Mouse (Mus musculus): ENCODE data around the gene Mtcl1. TPM values are rescaled to one million over a fixed set of nuclear protein-coding genes. Genes with fewer than 3 reads are reported as not detected.

Gene Mtcl1
- polyA plus RNA-seq, 1 experiment from 2014 or later: 1.7 TPM

DNA sequence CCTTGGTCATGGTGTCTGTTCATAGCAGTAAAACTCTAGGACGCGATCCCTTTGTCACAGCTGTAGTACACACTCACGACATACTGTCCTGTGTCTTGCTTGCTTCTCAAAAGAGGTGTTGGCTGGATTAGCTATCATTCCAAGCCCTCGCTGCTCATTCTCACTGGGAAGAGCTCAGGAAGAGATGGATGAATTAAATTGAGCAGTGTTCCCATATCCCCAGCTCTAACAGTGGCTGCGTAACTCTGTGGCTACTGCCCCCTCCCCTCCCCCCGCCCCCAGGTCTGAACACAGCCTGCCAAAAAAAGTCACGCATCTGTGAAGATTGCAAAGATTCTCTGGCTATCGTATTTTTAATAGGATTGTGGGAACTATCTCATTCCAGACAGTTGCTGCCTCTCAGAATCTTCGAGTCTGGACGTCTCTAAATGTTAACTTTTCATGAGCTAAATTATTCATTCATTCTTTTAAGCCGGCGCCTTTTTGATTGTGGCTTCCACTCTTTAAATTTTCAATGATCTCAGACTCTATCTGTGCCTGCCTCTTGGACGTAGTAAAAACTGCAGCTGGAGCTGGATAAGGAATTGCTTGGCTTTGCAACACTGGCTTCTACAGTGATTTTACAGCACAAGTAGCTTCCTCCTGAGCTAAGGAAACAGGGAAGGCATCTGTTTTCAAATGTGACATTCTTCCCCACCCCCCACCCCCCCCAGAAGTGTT lies 134.8 kb downstream of the Mtcl1 start:
- H3K4me2 ChIP-seq: no peak overlapping the region
- no peak overlapping the region for H3K4me3 ChIP-seq (ENCODE audit: low read depth, low read length)
- H3K27ac ChIP-seq (ENCODE audit: low read depth, low read length): no peak overlapping the region
- no peaks in the 10 kb centered on the region for H3K36me3 ChIP-seq (ENCODE audit: control insufficient read depth, insufficient read depth, low read length)
- WGBS: 61% methylated on average over 13 of the region's 13 CpGs
- no peaks in the 10 kb centered on the region for H3K27me3 ChIP-seq (replicated peaks; ENCODE audit: control insufficient read depth, insufficient read depth, low read length)
- H3K9me3 ChIP-seq (ENCODE audit: control insufficient read depth, low read length): no peaks in the 10 kb centered on the region
- no peak for ATAC-seq (replicated peaks; ENCODE audit: low FRiP score)
- DNase-seq (ENCODE audit: low spot score): no peak
- H3K9ac ChIP-seq (ENCODE audit: low read depth, low read length): no peak overlapping the region
- H3K4me1 ChIP-seq (replicated peaks; ENCODE audit: control insufficient read depth, insufficient read depth, low read length): no peaks in the 10 kb centered on the region

DNA sequence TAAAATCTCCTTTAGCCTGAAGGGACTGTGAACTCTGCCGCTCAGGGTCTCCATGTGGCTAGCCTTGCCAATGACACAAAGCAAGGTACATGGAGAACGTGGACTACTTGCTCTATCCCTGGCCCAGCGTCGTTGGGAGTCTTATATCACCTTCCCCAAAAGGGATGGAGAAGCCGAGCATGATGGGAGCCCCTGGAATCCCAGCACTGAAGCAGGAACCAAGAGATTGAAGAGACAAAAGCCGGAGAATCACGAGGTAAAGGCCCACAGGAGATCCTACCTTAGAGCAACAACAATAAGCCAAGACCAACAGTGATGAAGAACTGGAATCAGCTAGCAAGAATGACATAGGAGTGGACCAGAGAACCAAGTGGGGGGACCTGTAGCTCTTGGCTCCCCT lies 147.6 kb downstream of the Mtcl1 start:
- ATAC-seq (replicated peaks; ENCODE audit: low FRiP score) (no peak), DNase-seq (ENCODE audit: low spot score) (no peak)
- Histone ChIP-seq H3K9me3 (ENCODE audit: control insufficient read depth, low read length) (no peaks in the 10 kb centered on the region), H3K27ac (ENCODE audit: low read depth, low read length) (no peak overlapping the region), H3K4me1 (replicated peaks; ENCODE audit: control insufficient read depth, insufficient read depth, low read length) (no peaks in the 10 kb centered on the region), H3K4me3 (ENCODE audit: low read depth, low read length) (no peak overlapping the region), H3K36me3 (ENCODE audit: control insufficient read depth, insufficient read depth, low read length) (no peaks in the 10 kb centered on the region), H3K27me3 (replicated peaks; ENCODE audit: control insufficient read depth, insufficient read depth, low read length) (no peaks in the 10 kb centered on the region), H3K9ac (ENCODE audit: low read depth, low read length) (no peak overlapping the region), H3K4me2 (no peak overlapping the region)
- WGBS: 82% methylated on average over 7 of the region's 7 CpGs

DNA sequence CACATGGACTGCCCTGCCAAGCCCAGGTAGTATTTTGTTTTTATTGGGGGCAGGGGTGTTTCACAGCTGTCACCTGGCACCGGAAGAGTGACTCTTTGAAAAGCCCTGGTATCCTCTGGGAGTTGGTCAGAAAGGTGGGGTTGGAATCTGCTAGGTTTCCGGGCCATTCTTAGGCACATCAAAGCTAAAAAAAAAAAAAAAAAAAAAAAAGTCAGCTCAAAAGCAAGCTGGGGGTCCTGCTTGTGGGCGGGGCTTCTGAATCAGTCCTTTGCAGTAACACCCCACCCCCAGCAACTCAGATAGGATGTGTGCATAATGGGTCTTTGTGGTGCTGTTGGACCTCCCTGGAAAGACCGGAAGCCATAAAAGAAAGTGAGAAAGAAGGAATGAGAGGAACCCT lies 148.3 kb downstream of the Mtcl1 start:
- Histone ChIP-seq H3K27me3 (replicated peaks; ENCODE audit: control insufficient read depth, insufficient read depth, low read length) (no peaks in the 10 kb centered on the region), H3K36me3 (ENCODE audit: control insufficient read depth, insufficient read depth, low read length) (no peaks in the 10 kb centered on the region), H3K4me3 (ENCODE audit: low read depth, low read length) (no peak overlapping the region), H3K27ac (ENCODE audit: low read depth, low read length) (no peak overlapping the region), H3K9ac (ENCODE audit: low read depth, low read length) (no peak overlapping the region), H3K9me3 (ENCODE audit: control insufficient read depth, low read length) (no peaks in the 10 kb centered on the region), H3K4me2 (no peak overlapping the region), H3K4me1 (replicated peaks; ENCODE audit: control insufficient read depth, insufficient read depth, low read length) (no peaks in the 10 kb centered on the region)
- ATAC-seq (replicated peaks; ENCODE audit: low FRiP score) (no peak), DNase-seq (ENCODE audit: low spot score) (no peak)
- 67% methylated on average over 4 of the region's 4 CpGs for WGBS

DNA sequence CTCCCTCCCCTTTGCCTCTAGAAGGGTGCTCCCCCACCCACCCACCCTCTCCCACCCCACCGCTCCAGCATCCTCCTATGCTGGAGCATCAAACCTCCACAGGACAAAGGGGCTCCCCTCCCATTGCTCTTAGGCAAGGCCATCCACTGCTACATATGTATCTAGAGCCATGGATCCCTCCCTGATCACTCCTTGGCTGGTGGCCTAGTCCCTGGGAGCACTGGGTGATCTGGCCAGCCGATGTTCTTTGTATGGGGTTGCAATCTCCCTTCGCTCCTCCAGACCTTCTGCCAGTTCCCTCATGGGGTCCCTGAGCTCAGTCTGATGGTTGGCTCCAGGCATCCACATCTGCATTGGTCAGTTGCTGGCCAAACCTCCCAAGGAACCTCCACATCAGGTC lies 151.8 kb downstream of the Mtcl1 start:
- H3K9ac ChIP-seq (ENCODE audit: low read depth, low read length): no peak overlapping the region
- ATAC-seq (replicated peaks; ENCODE audit: low FRiP score) (no peak), DNase-seq (ENCODE audit: low spot score) (no peak)
- H3K27ac ChIP-seq (ENCODE audit: low read depth, low read length): no peak overlapping the region
- H3K4me2 ChIP-seq: no peak overlapping the region
- whole genome bisulfite sequencing: 76% methylated on average over 3 of the region's 3 CpGs
- H3K4me1 ChIP-seq (replicated peaks; ENCODE audit: control insufficient read depth, insufficient read depth, low read length): no peaks in the 10 kb centered on the region
- H3K27me3 ChIP-seq (replicated peaks; ENCODE audit: control insufficient read depth, insufficient read depth, low read length): no peaks in the 10 kb centered on the region
- no peaks in the 10 kb centered on the region for H3K36me3 ChIP-seq (ENCODE audit: control insufficient read depth, insufficient read depth, low read length)
- no peak overlapping the region for H3K4me3 ChIP-seq (ENCODE audit: low read depth, low read length)
- H3K9me3 ChIP-seq (ENCODE audit: control insufficient read depth, low read length): no peaks in the 10 kb centered on the region

GRCm38 (mm10) chr17:66293581-66293980 lies 156.0 kb downstream of the Mtcl1 start:
- Histone ChIP-seq H3K4me1 (replicated peaks; ENCODE audit: control insufficient read depth, insufficient read depth, low read length) (no peaks in the 10 kb centered on the region), H3K4me2 (no peak overlapping the region), H3K9me3 (ENCODE audit: control insufficient read depth, low read length) (peaks cover 3% of the 10 kb centered on the region; the same call in 1 of the 2 replicates), H3K4me3 (ENCODE audit: low read depth, low read length) (no peak overlapping the region), H3K27ac (ENCODE audit: low read depth, low read length) (no peak overlapping the region), H3K27me3 (replicated peaks; ENCODE audit: control insufficient read depth, insufficient read depth, low read length) (no peaks in the 10 kb centered on the region), H3K36me3 (ENCODE audit: control insufficient read depth, insufficient read depth, low read length) (no peaks in the 10 kb centered on the region), H3K9ac (ENCODE audit: low read depth, low read length) (no peak overlapping the region)
- no peak for ATAC-seq (replicated peaks; ENCODE audit: low FRiP score)
- 85% methylated on average over 4 of the region's 4 CpGs for WGBS
- DNase-seq (ENCODE audit: low spot score): no peak

GRCm38 (mm10) chr17:66289894-66290293 lies 159.7 kb downstream of the Mtcl1 start:
- no peak overlapping the region for H3K4me3 ChIP-seq (ENCODE audit: low read depth, low read length)
- no peak for DNase-seq (ENCODE audit: low spot score)
- H3K9me3 ChIP-seq (ENCODE audit: control insufficient read depth, low read length): peaks cover 3% of the 10 kb centered on the region; the same call in 1 of the 2 replicates
- H3K27ac ChIP-seq (ENCODE audit: low read depth, low read length): no peak overlapping the region
- no peaks in the 10 kb centered on the region for H3K4me1 ChIP-seq (replicated peaks; ENCODE audit: control insufficient read depth, insufficient read depth, low read length)
- no peaks in the 10 kb centered on the region for H3K36me3 ChIP-seq (ENCODE audit: control insufficient read depth, insufficient read depth, low read length)
- no peak overlapping the region for H3K9ac ChIP-seq (ENCODE audit: low read depth, low read length)
- H3K27me3 ChIP-seq (replicated peaks; ENCODE audit: control insufficient read depth, insufficient read depth, low read length): no peaks in the 10 kb centered on the region
- H3K4me2 ChIP-seq: no peak overlapping the region
- ATAC-seq (replicated peaks; ENCODE audit: low FRiP score): no peak
- WGBS: 79% methylated on average over 4 of the region's 4 CpGs

Other genes starting within 250 kb of the Mtcl1 start
- gene Rab12, start 70.0 kb upstream of the Mtcl1 start, polyA plus RNA-seq (2014; fragmentation: Nextera tagmentation; extraction: Ambion mirVana): 21.2 and 24.5 TPM in 2 replicates
- not detected in 2 replicates for gene Themis3, start 144.9 kb upstream of the Mtcl1 start, polyA plus RNA-seq (2014; fragmentation: Nextera tagmentation; extraction: Ambion mirVana)